Mouse (Mus musculus) cortical plate, adult 2 months (tissue): ENCODE results near the gene Sar1b. TPM values are rescaled to one million over a fixed set of nuclear protein-coding genes. Genes with fewer than 3 reads are reported as not detected.
A peak's percentile ranks its signal among the peaks of the same experiment; 100 is the strongest.

Source experiments
- H3K27ac ChIP-seq: fragments of 200-500 bp; 2 replicates; pipeline ENCODE4 v1.5.1; 2012; ENCODE audit warnings: low read length, control low read depth, inconsistent platforms; ENCODE audit not compliant: insufficient read depth
- H3K4me1 ChIP-seq: fragments of 200-500 bp; 2 replicates; pipeline ENCODE4 v1.6.1; 2011; ENCODE audit warnings: low read length; ENCODE audit not compliant: control insufficient read depth, insufficient read depth
- H3K4me3 ChIP-seq: fragments of 200-500 bp; 2 replicates; pipeline ENCODE4 v1.5.1; 2011; ENCODE audit warnings: mild to moderate bottlenecking, low read length, control low read depth; ENCODE audit not compliant: insufficient read depth
- CTCF ChIP-seq: fragments of 200-500 bp; IDR thresholded peaks from 2 replicates; pipeline ENCODE4 v1.5.1; 2011; ENCODE audit warnings: mild to moderate bottlenecking, control low read depth, low read length; ENCODE audit not compliant: insufficient read depth; ENCODE audit errors: extremely low read depth
- POLR2A ChIP-seq: fragments of 200-500 bp; IDR thresholded peaks from 2 replicates; pipeline ENCODE4 v1.6.1; 2011; ENCODE audit warnings: mild to moderate bottlenecking, low read length, control low read depth; ENCODE audit not compliant: insufficient read depth; ENCODE audit errors: extremely low read depth
- polyA plus RNA-seq: library from polyadenylated mRNA; depleted of rRNA; stranded (reverse); fragments of >200 nt; gene quantifications from 2 replicates; pipeline ENCODE4 v1.2.3, GENCODE M21; 2012

The Sar1b gene
- polyA plus RNA-seq, 1 experiment = 100 TPM

DNA sequence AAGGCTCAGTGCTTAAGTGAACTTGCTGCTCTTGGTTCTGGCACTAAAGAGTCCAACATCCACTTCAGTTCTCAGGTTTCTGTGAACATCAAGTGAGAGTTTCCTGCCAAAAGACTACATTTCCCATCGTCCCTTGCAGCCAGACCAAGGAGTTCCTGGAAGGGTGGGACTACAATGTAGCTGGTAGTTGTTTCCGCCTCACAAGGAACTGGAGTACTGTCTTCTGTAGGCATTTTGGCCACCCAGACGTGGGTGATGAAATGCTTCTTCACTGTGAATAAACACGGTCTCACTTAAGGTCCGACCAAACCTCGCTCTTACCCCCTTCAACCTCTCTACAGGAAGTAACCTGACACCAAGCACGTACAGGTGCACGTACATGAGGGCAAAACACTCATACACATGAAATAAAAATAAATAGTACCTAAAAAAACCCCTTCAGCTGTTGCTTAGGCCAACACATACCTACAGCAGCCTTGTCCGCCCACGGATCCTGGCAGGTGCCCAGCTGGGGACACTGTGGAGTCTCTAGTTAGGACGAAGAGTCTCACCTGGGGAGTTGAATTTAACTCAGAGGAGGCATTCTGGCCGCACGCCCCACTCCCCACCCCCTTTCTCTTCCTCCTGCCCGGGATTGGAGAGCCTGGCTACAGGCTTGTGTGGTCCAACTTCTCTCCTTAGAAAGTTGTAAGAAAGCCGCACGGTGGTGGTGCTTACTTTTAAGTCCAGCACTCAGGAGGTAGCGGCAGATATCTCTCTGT lies 41.9 kb downstream of the Sar1b start:
- TF ChIP-seq POLR2A (peak; percentile 70; the same call in 1 of the 2 replicates), CTCF (no peak)
- H3K27ac ChIP-seq = no peak overlapping the region
- peak overlapping the region; percentile 40 for H3K4me3 ChIP-seq
- H3K4me1 ChIP-seq = peaks cover 3% of the 10 kb centered on the region; the same call in 1 of the 2 replicates

DNA sequence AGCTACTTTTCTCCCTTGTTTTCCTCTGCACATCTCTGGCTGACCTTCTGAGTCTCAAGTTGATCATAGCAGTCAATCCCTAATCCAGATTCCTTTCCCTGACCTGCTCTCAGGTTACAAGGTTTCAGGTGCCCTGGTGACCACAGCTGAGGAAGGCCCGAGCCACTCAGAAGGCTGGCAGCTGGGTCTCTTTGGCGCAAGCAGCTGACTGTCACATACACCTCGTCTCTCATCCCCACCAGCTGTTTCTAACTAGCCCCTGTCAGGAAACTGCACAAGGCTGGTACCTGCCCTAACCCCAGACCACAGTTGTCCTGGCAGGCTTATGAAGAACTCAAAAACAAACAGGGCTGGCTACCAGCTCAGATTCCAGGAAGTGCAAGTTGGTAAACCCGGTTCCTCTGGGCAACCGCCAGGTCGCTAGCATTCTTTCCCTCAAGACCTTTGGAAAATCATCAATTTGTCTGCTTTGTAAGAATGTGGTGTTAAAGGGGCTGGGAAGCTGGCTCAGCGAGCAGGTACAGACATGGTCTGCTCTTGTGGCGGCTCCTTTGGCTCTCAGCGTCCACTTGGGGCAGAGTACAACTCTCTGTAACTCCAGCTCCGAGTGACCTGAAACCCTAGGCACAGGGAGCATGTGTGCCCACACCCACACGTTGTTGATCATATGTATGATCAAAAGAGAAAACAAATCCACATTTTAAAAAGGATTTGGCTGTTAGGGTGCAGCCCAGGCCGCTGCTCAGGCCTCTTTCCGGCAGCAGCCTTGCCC lies 43.8 kb downstream of the Sar1b start:
- H3K4me3 ChIP-seq = no peak overlapping the region
- no peak for TF ChIP-seq CTCF
- no peak for TF ChIP-seq POLR2A
- no peaks in the 10 kb centered on the region for H3K4me1 ChIP-seq
- H3K27ac ChIP-seq = no peak overlapping the region

DNA sequence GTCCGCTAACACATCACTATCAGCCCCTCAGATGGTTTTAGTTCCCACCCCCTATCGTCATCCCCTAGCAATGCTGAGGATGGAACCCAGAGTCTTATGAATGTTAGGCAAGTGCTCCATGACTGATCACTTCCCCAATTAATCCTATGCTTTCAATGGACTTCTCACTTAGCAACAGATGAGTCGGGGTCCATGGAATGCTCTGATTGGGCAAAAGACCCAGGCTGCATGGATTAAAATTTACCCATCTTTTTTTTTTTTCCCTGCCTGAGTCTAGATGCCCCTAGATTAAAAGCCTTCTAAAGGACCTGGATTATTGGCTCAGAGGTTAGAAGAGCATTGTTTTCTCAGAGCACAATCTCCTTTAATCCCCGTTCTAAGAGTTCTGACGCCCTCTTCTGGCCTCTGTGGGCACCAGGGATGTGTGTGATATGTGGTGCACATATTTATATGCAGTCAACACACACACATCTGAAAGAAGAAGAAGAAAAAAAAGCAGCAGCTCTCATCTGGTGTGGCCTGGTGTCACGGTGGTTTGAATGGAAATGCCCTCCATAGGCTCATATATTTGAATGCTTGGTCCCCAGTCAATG lies 46.2 kb downstream of the Sar1b start:
- Histone ChIP-seq H3K27ac (no peak overlapping the region), H3K4me1 (no peaks in the 10 kb centered on the region), H3K4me3 (no peak overlapping the region)
- TF ChIP-seq POLR2A = no peak
- no peak for TF ChIP-seq CTCF

DNA sequence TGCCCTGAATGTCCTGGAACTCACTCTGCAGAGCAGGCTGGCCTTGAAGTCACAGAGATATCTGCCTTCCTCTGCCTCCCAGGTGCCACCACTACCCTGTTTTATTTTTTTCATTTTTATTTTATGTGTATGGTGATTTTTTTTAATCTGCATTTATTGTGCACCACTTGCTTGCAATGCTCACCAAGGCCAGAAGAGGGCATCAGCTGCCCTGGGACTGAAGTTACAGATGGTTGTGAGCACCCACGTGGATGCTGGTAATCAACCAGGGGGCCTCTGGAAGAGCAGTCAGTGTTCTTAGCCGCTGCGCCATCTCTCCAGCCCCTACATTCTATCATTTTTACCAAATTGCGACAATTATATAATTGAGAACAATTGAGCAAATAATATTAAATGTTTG lies 47.7 kb downstream of the Sar1b start:
- no peak for TF ChIP-seq POLR2A
- peak; percentile 30; the same call in 1 of the 2 replicates for TF ChIP-seq CTCF
- no peak overlapping the region for H3K4me3 ChIP-seq
- H3K27ac ChIP-seq = no peak overlapping the region
- H3K4me1 ChIP-seq = no peaks in the 10 kb centered on the region

DNA sequence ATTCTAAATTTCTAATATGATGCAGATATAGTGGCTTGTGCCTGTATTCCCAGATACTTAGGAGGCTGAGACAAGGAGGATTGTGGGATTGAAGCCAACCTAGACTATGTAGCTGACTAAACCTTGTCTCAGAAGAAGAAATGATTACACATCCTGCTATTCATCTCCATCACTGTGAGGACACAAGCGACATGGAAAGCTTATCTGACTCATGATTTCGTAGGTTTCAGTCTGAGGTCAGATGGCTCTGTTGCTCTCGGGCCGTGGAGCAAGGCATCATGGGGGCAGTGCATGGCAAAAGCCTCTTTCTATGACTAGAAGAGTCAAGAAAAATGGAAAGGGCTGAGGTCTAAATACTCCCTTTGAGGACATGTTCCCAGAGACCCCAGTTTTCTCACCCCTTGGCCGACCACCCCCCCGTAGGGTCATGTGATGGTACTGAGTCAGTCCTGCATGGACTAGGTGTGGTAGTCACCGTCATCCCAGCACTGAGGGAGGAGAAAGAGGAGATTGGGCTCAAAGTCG lies 48.6 kb downstream of the Sar1b start:
- H3K27ac ChIP-seq = no peak overlapping the region
- no peak overlapping the region for H3K4me3 ChIP-seq
- no peak for TF ChIP-seq POLR2A
- no peak for TF ChIP-seq CTCF
- H3K4me1 ChIP-seq = no peaks in the 10 kb centered on the region

DNA sequence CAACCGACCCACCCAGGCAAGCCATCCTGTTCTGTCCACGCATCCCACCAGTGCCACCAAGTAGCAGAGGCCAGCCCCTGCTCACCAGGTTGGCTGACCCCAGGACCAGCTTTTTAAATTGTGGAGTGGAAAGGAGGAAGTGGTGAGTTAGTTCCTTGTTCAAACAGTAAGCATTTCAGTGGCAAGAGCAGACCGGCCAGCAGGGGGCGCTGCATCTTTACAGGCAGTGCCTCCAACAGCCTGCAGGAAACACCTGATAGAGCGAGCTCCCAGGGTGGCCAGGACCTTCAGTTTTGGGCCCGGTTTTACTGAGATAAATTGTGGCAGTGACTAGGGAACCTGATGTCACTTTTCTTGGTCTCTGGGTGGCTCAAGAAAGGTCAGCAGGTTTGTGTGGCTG lies 54.3 kb downstream of the Sar1b start:
- Histone ChIP-seq H3K27ac (no peak overlapping the region), H3K4me3 (no peak overlapping the region), H3K4me1 (no peaks in the 10 kb centered on the region)
- TF ChIP-seq CTCF (peak; percentile 74), POLR2A (no peak)

- Histone ChIP-seq H3K4me3 (no peak overlapping the region), H3K27ac (no peak overlapping the region), H3K4me1 (no peaks in the 10 kb centered on the region)
- TF ChIP-seq POLR2A = no peak
- TF ChIP-seq CTCF = no peak
Observed at GRCm38 (mm10) chr11:51818837-51819236, 55.4 kb downstream of the Sar1b start.

DNA sequence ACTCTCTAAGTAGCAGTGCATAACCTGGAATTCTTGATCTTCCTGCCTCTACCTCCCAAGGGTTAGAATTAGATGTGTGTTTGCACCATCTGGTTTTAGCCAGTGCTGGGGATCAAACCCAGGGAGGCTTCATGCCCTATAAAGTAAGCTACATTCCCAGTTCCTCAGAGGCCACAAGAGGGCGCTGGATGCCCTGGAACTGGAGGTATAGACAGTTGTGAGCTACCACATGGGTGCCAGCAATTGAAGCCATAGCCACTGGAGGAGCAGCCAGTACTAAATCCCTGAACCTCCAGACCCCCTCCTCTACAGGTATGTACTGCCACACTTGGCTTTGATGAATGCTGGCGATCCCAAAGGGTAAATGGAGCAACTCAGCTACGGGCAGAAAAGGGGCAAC lies 56.5 kb downstream of the Sar1b start:
- Histone ChIP-seq H3K4me3 (no peak overlapping the region), H3K27ac (no peak overlapping the region), H3K4me1 (no peaks in the 10 kb centered on the region)
- no peak for TF ChIP-seq POLR2A
- peak; percentile 43; the same call in 1 of the 2 replicates for TF ChIP-seq CTCF

GRCm38 (mm10) chr11:51820861-51821260 lies 57.4 kb downstream of the Sar1b start:
- H3K4me3 ChIP-seq = no peak overlapping the region
- TF ChIP-seq POLR2A (no peak), CTCF (peak; percentile 70)
- no peak overlapping the region for H3K27ac ChIP-seq
- H3K4me1 ChIP-seq = no peaks in the 10 kb centered on the region

DNA sequence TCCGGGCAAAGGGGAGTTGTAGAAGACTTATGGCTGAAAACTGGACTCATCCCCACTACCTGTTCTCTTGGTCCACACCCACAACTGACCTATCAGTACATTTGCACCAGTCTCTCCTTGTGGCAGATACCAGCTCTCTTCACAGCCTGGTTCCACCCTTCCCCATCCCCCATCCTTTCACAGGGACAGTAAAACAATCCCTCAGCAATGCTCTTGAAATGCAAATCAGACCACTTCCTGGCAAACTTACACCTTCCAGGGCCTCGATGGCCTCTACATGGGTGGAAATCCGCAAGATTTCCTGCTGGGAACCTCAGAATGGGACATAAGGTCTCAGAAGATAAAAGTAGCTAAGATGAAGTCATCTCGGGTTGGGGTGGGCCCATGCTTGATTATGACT lies 59.2 kb downstream of the Sar1b start:
- H3K4me1 ChIP-seq = no peaks in the 10 kb centered on the region
- no peak overlapping the region for H3K4me3 ChIP-seq
- no peak overlapping the region for H3K27ac ChIP-seq
- TF ChIP-seq POLR2A (no peak), CTCF (no peak)
